Mouse (Mus musculus) regulatory T cell (primary cell): ENCODE results near the gene Zfp668.

Experiments used
- in situ Hi-C: fragments of 300-600 bp; cut with MboI, MseI; formaldehyde crosslinking; loops from one replicate; pipeline ENCODE4 v1.15.1; 2025; ENCODE audit warnings: high pct_unique_total_duplicates

Gene Zfp668

GRCm38 (mm10) chr7:127895442-127895841, 18.8 kb upstream of the Zfp668 start, which contains the start of the genes Gm21974 and Vkorc1:
Gene Gm21974 (minus strand): TSS chr7:127895454.
Gene Vkorc1 (minus strand): TSS chr7:127895617.
- in situ Hi-C loops = no loop called here

- in situ Hi-C loops = no loop called here
These were observed 17.9 kb upstream of the Zfp668 start for GRCm38 (mm10) chr7:127894480-127894879.

GRCm38 (mm10) chr7:127890798-127891197, 14.2 kb upstream of the Zfp668 start, which contains the start of gene Prss53:
Gene Prss53 (minus strand): TSS chr7:127890970.
- in situ Hi-C loops = no loop called here

- in situ Hi-C loops = no loop called here
These were observed 12.2 kb upstream of the Zfp668 start for GRCm38 (mm10) chr7:127888821-127889220.

GRCm38 (mm10) chr7:127887781-127888180, 11.2 kb upstream of the Zfp668 start:
- in situ Hi-C loops = no loop called here

- in situ Hi-C loops = no loop called here
These were observed 10.6 kb upstream of the Zfp668 start for GRCm38 (mm10) chr7:127887191-127887590.

GRCm38 (mm10) chr7:127886551-127886950, 9.9 kb upstream of the Zfp668 start:
- in situ Hi-C loops = no loop called here

- in situ Hi-C loops = no loop called here
These were observed 9.3 kb upstream of the Zfp668 start for GRCm38 (mm10) chr7:127885951-127886350.

- in situ Hi-C loops = no loop called here
These were observed 3.8 kb upstream of the Zfp668 start for GRCm38 (mm10) chr7:127880431-127880830.

- in situ Hi-C loops = no loop called here
These were observed 2.7 kb upstream of the Zfp668 start for GRCm38 (mm10) chr7:127879301-127879700.

GRCm38 (mm10) chr7:127876041-127876466, 574 bp downstream of the Zfp668 start, which contains the start of gene Zfp646:
Gene Zfp646 (plus strand): TSS chr7:127876221.
- in situ Hi-C loops = no loop called here

GRCm38 (mm10) chr7:127875627-127876001, 1.0 kb downstream of the Zfp668 start:
- in situ Hi-C loops = no loop called here

GRCm38 (mm10) chr7:127874812-127875626, 1.6 kb downstream of the Zfp668 start:
- in situ Hi-C loops = no loop called here

GRCm38 (mm10) chr7:127870136-127870821, 6.3 kb downstream of the Zfp668 start:
- in situ Hi-C loops = no loop called here

GRCm38 (mm10) chr7:127869149-127869810, 7.3 kb downstream of the Zfp668 start:
- in situ Hi-C loops = loop anchor here (5.0 kb wide), 1 partner anchor 62 kb away; no protein-coding TSS in a partner anchor

- in situ Hi-C loops = loop anchor here (5.0 kb wide), 1 partner anchor 60 kb away; no protein-coding TSS in a partner anchor
These were observed 9.0 kb downstream of the Zfp668 start for GRCm38 (mm10) chr7:127867641-127868040.

- in situ Hi-C loops = loop anchor here (5.0 kb wide), 1 partner anchor 59 kb away; no protein-coding TSS in a partner anchor
These were observed 10.2 kb downstream of the Zfp668 start for GRCm38 (mm10) chr7:127866434-127866833.

- in situ Hi-C loops = no loop called here
These were observed 18.4 kb downstream of the Zfp668 start for GRCm38 (mm10) chr7:127858258-127858657.

- in situ Hi-C loops = no loop called here
These were observed 25.7 kb downstream of the Zfp668 start for GRCm38 (mm10) chr7:127850906-127851305.

- in situ Hi-C loops = no loop called here
These were observed 26.4 kb downstream of the Zfp668 start for GRCm38 (mm10) chr7:127849973-127850875.
